Mouse (Mus musculus) hindbrain, embryonic 12.5 days (tissue): ENCODE results near the gene Olfr15. TPM values are rescaled to one million over a fixed set of nuclear protein-coding genes. Genes with fewer than 3 reads are reported as not detected.
"Not testable (repeated sequence)": the region's sequence is repeated elsewhere in the genome, so short reads cannot be mapped to it uniquely, and the experiment has no call there.

Experiments
- ATAC-seq: fragments of 200-750 bp; cut with Nextera tagmentation; 2 replicates; pipeline ENCODE4 v1.8.0; 2017; ENCODE audit warnings: moderate TSS enrichment; ENCODE audit not compliant: low FRiP score
- H3K27ac ChIP-seq: fragments of 300-500 bp; sonication (generic); 2 replicates; pipeline ENCODE4 v1.5.1; 2016; ENCODE audit warnings: mild to moderate bottlenecking
- H3K27me3 ChIP-seq: fragments of 300-500 bp; sonication (generic); 2 replicates; pipeline ENCODE4 v1.6.1; 2016; ENCODE audit warnings: mild to moderate bottlenecking
- H3K36me3 ChIP-seq: fragments of 300-500 bp; sonication (generic); 2 replicates; pipeline ENCODE4 v1.6.1; 2016; ENCODE audit warnings: mild to moderate bottlenecking
- H3K4me1 ChIP-seq: fragments of 300-500 bp; sonication (generic); 2 replicates; pipeline ENCODE4 v1.6.1; 2016
- H3K4me2 ChIP-seq: fragments of 300-500 bp; sonication (generic); replicated peaks from 2 replicates; pipeline ENCODE4 v1.6.1; 2016; ENCODE audit warnings: mild to moderate bottlenecking
- H3K4me3 ChIP-seq: fragments of 300-500 bp; sonication (generic); 2 replicates; pipeline ENCODE4 v1.5.1; 2016; ENCODE audit warnings: mild to moderate bottlenecking
- H3K9ac ChIP-seq: fragments of 300-500 bp; sonication (generic); 2 replicates; pipeline ENCODE4 v1.6.1; 2016; ENCODE audit warnings: mild to moderate bottlenecking, moderate library complexity
- H3K9me3 ChIP-seq: fragments of 300-500 bp; sonication (generic); replicated peaks from 2 replicates; pipeline ENCODE4 v1.6.1; 2016; ENCODE audit warnings: mild to moderate bottlenecking
- WGBS: fragments of 180-500 bp; shearing (Covaris S2); methylation state at CpG from one replicate; pipeline ENCODE4 v1.1.7; 2016; 5-methylcytosine and 5-hydroxymethylcytosine counted together
- polyA plus RNA-seq: library from polyadenylated mRNA; unstranded; fragments of >200 nt; fragmentation: Nextera tagmentation; extraction: Ambion mirVana; gene quantifications from 2 replicates; pipeline ENCODE4 v1.2.1, GENCODE M21; 2016

Olfr15 gene
- polyA plus RNA-seq, 1 experiment from 2014 or later: not detected

- no peaks in the 10 kb centered on the region for H3K36me3 ChIP-seq
- H3K4me2 ChIP-seq: peak within 1 kb of the TSS; percentile 60
- H3K9me3 ChIP-seq: no peaks in the 10 kb centered on the region
- ATAC-seq: peak; percentile 100
- H3K9ac ChIP-seq: peak within 1 kb of the TSS; percentile 68
- H3K4me3 ChIP-seq: peak within 1 kb of the TSS; percentile 64
- H3K27ac ChIP-seq: 0 out of 2 replicates have a peak within 1 kb of the TSS, but pooled peaks have one; percentile 23
- 4% methylated on average over 38 of the region's 38 CpGs for WGBS
- H3K4me1 ChIP-seq: peaks cover 3% of the 10 kb centered on the region
- no peaks in the 10 kb centered on the region for H3K27me3 ChIP-seq
Measured at GRCm38 (mm10) chr16:3846711-3847518, 16.2 kb downstream of the Olfr15 start, which contains the start of gene Zfp174. Zfp174 (plus strand) TSS chr16:3847268.

- WGBS: 73% methylated on average over 4 of the region's 4 CpGs
- Histone ChIP-seq H3K27ac (no peak overlapping the region), H3K9me3 (no peaks in the 10 kb centered on the region), H3K27me3 (no peaks in the 10 kb centered on the region), H3K9ac (peak overlapping the region; percentile 68; the same call in 1 of the 2 replicates), H3K4me3 (peak overlapping the region; percentile 64; the same call in 1 of the 2 replicates), H3K36me3 (no peaks in the 10 kb centered on the region), H3K4me2 (peak overlapping the region; percentile 60), H3K4me1 (peaks cover 3% of the 10 kb centered on the region)
- ATAC-seq: no peak
Measured at GRCm38 (mm10) chr16:3847871-3848270, 17.2 kb downstream of the Olfr15 start.

- peaks cover 3% of the 10 kb centered on the region; the same call in 1 of the 2 replicates for H3K4me1 ChIP-seq
- H3K4me2 ChIP-seq: no peak overlapping the region
- no peak overlapping the region for H3K4me3 ChIP-seq
- H3K36me3 ChIP-seq: no peaks in the 10 kb centered on the region
- H3K9ac ChIP-seq: no peak overlapping the region
- WGBS: 73% methylated on average over 3 of the region's 3 CpGs
- ATAC-seq: no peak
- no peak overlapping the region for H3K27ac ChIP-seq
- no peaks in the 10 kb centered on the region for H3K9me3 ChIP-seq
- no peaks in the 10 kb centered on the region for H3K27me3 ChIP-seq
Measured at GRCm38 (mm10) chr16:3848416-3848815, 17.7 kb downstream of the Olfr15 start.

- H3K4me1 ChIP-seq, H3K9ac ChIP-seq, H3K27ac ChIP-seq, H3K9me3 ChIP-seq, ATAC-seq, H3K4me3 ChIP-seq, H3K36me3 ChIP-seq, H3K4me2 ChIP-seq, H3K27me3 ChIP-seq: not testable (repeated sequence)
- WGBS: 88% methylated on average over 12 of the region's 13 CpGs
Measured at GRCm38 (mm10) chr16:3851301-3851700, 20.6 kb downstream of the Olfr15 start.

- Histone ChIP-seq H3K4me1 (peaks cover 3% of the 10 kb centered on the region; the same call in 1 of the 2 replicates), H3K27me3 (no peaks in the 10 kb centered on the region), H3K9ac (no peak overlapping the region), H3K9me3 (no peaks in the 10 kb centered on the region), H3K4me3 (no peak overlapping the region), H3K27ac (no peak overlapping the region), H3K4me2 (no peak overlapping the region), H3K36me3 (no peaks in the 10 kb centered on the region)
- ATAC-seq: no peak
- 34% methylated on average over 12 of the region's 12 CpGs for WGBS
Measured at GRCm38 (mm10) chr16:3852586-3852985, 21.9 kb downstream of the Olfr15 start.

- no peak for ATAC-seq
- H3K27ac ChIP-seq: no peak overlapping the region
- H3K4me1 ChIP-seq: no peaks in the 10 kb centered on the region
- no peaks in the 10 kb centered on the region for H3K9me3 ChIP-seq
- no peak overlapping the region for H3K9ac ChIP-seq
- H3K4me2 ChIP-seq: no peak overlapping the region
- no peaks in the 10 kb centered on the region for H3K27me3 ChIP-seq
- H3K4me3 ChIP-seq: no peak overlapping the region
- 51% methylated on average over 11 of the region's 11 CpGs for WGBS
- H3K36me3 ChIP-seq: no peaks in the 10 kb centered on the region
Measured at GRCm38 (mm10) chr16:3854437-3855182, 23.9 kb downstream of the Olfr15 start.

- WGBS: 89% methylated on average over 1 of the region's 1 CpGs
- H3K27ac ChIP-seq: no peak overlapping the region
- no peaks in the 10 kb centered on the region for H3K4me1 ChIP-seq
- H3K27me3 ChIP-seq: no peaks in the 10 kb centered on the region
- H3K4me2 ChIP-seq: no peak overlapping the region
- peaks cover 5% of the 10 kb centered on the region for H3K36me3 ChIP-seq
- no peaks in the 10 kb centered on the region for H3K9me3 ChIP-seq
- no peak overlapping the region for H3K4me3 ChIP-seq
- ATAC-seq: no peak
- H3K9ac ChIP-seq: no peak overlapping the region
Measured at GRCm38 (mm10) chr16:3855776-3856175, 25.1 kb downstream of the Olfr15 start.

- no peak overlapping the region for H3K4me3 ChIP-seq
- no peak overlapping the region for H3K4me2 ChIP-seq
- no peak overlapping the region for H3K9ac ChIP-seq
- H3K9me3 ChIP-seq: no peaks in the 10 kb centered on the region
- peaks cover 28% of the 10 kb centered on the region for H3K36me3 ChIP-seq
- no peak overlapping the region for H3K27ac ChIP-seq
- no peak for ATAC-seq
- H3K4me1 ChIP-seq: no peaks in the 10 kb centered on the region
- H3K27me3 ChIP-seq: no peaks in the 10 kb centered on the region
- 90% methylated on average over 4 of the region's 4 CpGs for WGBS
Measured at GRCm38 (mm10) chr16:3859254-3859653, 28.6 kb downstream of the Olfr15 start.

- H3K9ac ChIP-seq: peak overlapping the region; percentile 55
- H3K4me1 ChIP-seq: peaks cover 16% of the 10 kb centered on the region
- H3K4me2 ChIP-seq: peak overlapping the region; percentile 88
- WGBS: 2% methylated on average over 16 of the region's 16 CpGs
- ATAC-seq: no peak; the same call in 1 of the 2 replicates
- H3K4me3 ChIP-seq: peak overlapping the region; percentile 54
- H3K9me3 ChIP-seq: no peaks in the 10 kb centered on the region
- peaks cover 3% of the 10 kb centered on the region; the same call in 1 of the 2 replicates for H3K36me3 ChIP-seq
- no peaks in the 10 kb centered on the region for H3K27me3 ChIP-seq
- H3K27ac ChIP-seq: no peak overlapping the region
Measured at GRCm38 (mm10) chr16:3871815-3872214, 41.1 kb downstream of the Olfr15 start.

GRCm38 (mm10) chr16:3872216-3873047 is 41.8 kb downstream of the Olfr15 start, which contains the start of gene Naa60:
Naa60 (plus strand) TSS chr16:3872375.
- Histone ChIP-seq H3K4me3 (peak within 1 kb of the TSS; percentile 54), H3K27ac (0 out of 2 replicates have a peak within 1 kb of the TSS, but pooled peaks have one; percentile 46)
- peak; percentile 98 for ATAC-seq

GRCm38 (mm10) chr16:3876346-3876745 is 45.7 kb downstream of the Olfr15 start:
- no peak overlapping the region for H3K27ac ChIP-seq
- H3K9me3 ChIP-seq: no peaks in the 10 kb centered on the region
- no peak for ATAC-seq
- no peak overlapping the region for H3K4me3 ChIP-seq
- no peak overlapping the region for H3K4me2 ChIP-seq
- WGBS: 97% methylated on average over 4 of the region's 4 CpGs
- no peak overlapping the region for H3K9ac ChIP-seq
- peaks cover 13% of the 10 kb centered on the region for H3K4me1 ChIP-seq
- no peaks in the 10 kb centered on the region for H3K27me3 ChIP-seq
- H3K36me3 ChIP-seq: peaks cover 7% of the 10 kb centered on the region

More at GRCm38 (mm10) chr16:3872216-3873047, 41.8 kb downstream of the Olfr15 start, which contains the start of gene Naa60:
- H3K27me3 ChIP-seq: no peaks in the 10 kb centered on the region
- peaks cover 16% of the 10 kb centered on the region for H3K4me1 ChIP-seq
- WGBS: 3% methylated on average over 47 of the region's 47 CpGs
- H3K4me2 ChIP-seq: peak within 1 kb of the TSS; percentile 88
- peak within 1 kb of the TSS; percentile 55 for H3K9ac ChIP-seq
- no peaks in the 10 kb centered on the region for H3K9me3 ChIP-seq
- H3K36me3 ChIP-seq: peaks cover 3% of the 10 kb centered on the region; the same call in 1 of the 2 replicates
